Comparison of ENCODE assay signal across 17 mouse cellular contexts in genomic region chr5:122192347-122192746, GRCm38 (mm10). TPM values are rescaled to one million over a fixed set of nuclear protein-coding genes. Genes with fewer than 3 reads are reported as not detected.
A peak's percentile ranks its signal among the peaks of the same experiment; 100 is the strongest.
DNase-seq lines count a peak whose midpoint lies in the region; ATAC-seq and TF ChIP-seq lines count a peak whose summit lies in the region.
"Had no signal": no experiment of that assay in that cellular context is flagged by ENCODE, and none has a peak within 500 bp of the region (broad histone marks: within the 10 kb centered on the region; RNA-seq: fewer than 3 reads in every experiment).

No protein-coding gene starts in this region.

- TF ChIP-seq CTCF in liver, embryonic 14.5 days (IDR thresholded peaks at IDR 0.05; ENCODE audit: low read depth), result peak; percentile 27

- DNase-seq in CD4-positive, CD25-positive, alpha-beta regulatory T cell, adult 2 months (ENCODE audit: low read depth, low spot score), result peak; percentile 59
- DNase-seq in spleen, postnatal 36 days (ENCODE audit: low spot score in 2 of 2), result peak; percentile 55 to 58
- DNase-seq in spleen, postnatal 10 days (ENCODE audit: low spot score in 2 of 2), result no peak
- no peak for DNase-seq in liver, embryonic 14.5 days (ENCODE audit: low read depth in 3 of 3, low spot score in 3 of 3)
- peak; percentile 36 for DNase-seq in yolk sac, embryonic 10.5 days (ENCODE audit: low spot score)
- DNase-seq in urinary bladder, postnatal 14 days (ENCODE audit: low spot score), result no peak
- no peak for DNase-seq in adrenal gland, adult 8-10 months
- DNase-seq: cerebellum, postnatal 14 days; forebrain, postnatal 0 days; gastrocnemius, adult 2 months; heart, postnatal 10 days; liver, embryonic 13.5 days; lung, postnatal 14 days; thymus, adult 2 months had no signal

- H3K9me3 ChIP-seq in liver, embryonic 14.5 days (ENCODE audit: control insufficient read depth, low read length), result no peaks in the 10 kb centered on the region
- H3K9me3 ChIP-seq: liver, embryonic 13.5 days had no signal

- peaks cover 0 to 3% of the 10 kb centered on the region in 2 experiments; a peak in 1 of 4 replicates for H3K4me1 ChIP-seq in liver, embryonic 14.5 days (replicated peaks; ENCODE audit: control insufficient read depth in 2 of 2, insufficient read depth in 2 of 2, low read length in 1 of 2)

- no peak overlapping the region for H3K4me2 ChIP-seq in liver, embryonic 14.5 days (ENCODE audit: low read depth)
- H3K4me2 ChIP-seq: hindbrain, embryonic 14.5 days; liver, embryonic 13.5 days had no signal

- H3K9ac ChIP-seq in liver, embryonic 14.5 days (replicated peaks), result no peak overlapping the region
- H3K9ac ChIP-seq: forebrain, postnatal 0 days; hindbrain, embryonic 14.5 days; liver, embryonic 13.5 days had no signal

- no peaks in the 10 kb centered on the region for H3K36me3 ChIP-seq in liver, embryonic 14.5 days (replicated peaks; ENCODE audit: control insufficient read depth, insufficient read depth, low read depth)
- H3K36me3 ChIP-seq: liver, embryonic 13.5 days had no signal

- H3K27me3 ChIP-seq in liver, embryonic 14.5 days (ENCODE audit: control insufficient read depth, insufficient read depth, low read length), result no peaks in the 10 kb centered on the region
- H3K27me3 ChIP-seq: liver, embryonic 13.5 days had no signal

- ATAC-seq in CD4-positive, CD25-positive, alpha-beta regulatory T cell, adult 4 months, result no peak
- no peak for ATAC-seq in liver, embryonic 14.5 days (ENCODE audit: insufficient read depth)
- ATAC-seq: forebrain, postnatal 0 days had no signal

- H3K27ac ChIP-seq in liver, embryonic 14.5 days, result no peak overlapping the region
- H3K27ac ChIP-seq: gastrocnemius, adult 2 months; hindbrain, embryonic 14.5 days; liver, embryonic 13.5 days had no signal

- 30% methylated on average over 3 of the region's 4 CpGs for WGBS in liver, embryonic 14.5 days (ENCODE audit: insufficient replicate concordance)

- no peak overlapping the region for H3K4me3 ChIP-seq in liver, embryonic 14.5 days (ENCODE audit: insufficient read depth in 1 of 2, low read depth in 2 of 2, low read length in 2 of 2)
- H3K4me3 ChIP-seq: gastrocnemius, adult 2 months; liver, embryonic 13.5 days had no signal

- no peak for TF ChIP-seq EP300 in liver, embryonic 14.5 days (IDR thresholded peaks at IDR 0.05; ENCODE audit: low read depth)

RNA-seq across cellular contexts. Expression of gene Hvcn1, which starts 14.3 kb away (rescaled TPM):
- 100 to 1,000 TPM in 1 of 2 experiments, 10 to 100 TPM in 1; 51.8 to 108 TPM for polyA plus RNA-seq in CD4-positive, CD25-positive, alpha-beta regulatory T cell, adult 4 months (2017; shearing (Covaris generic))
- polyA plus RNA-seq in liver, embryonic 14.5 days (2012; rRNA removed), result 1.2 and 1.3 TPM in 2 replicates
- polyA plus RNA-seq in liver, embryonic 14.5 days (2014; fragmentation: Nextera tagmentation; extraction: Ambion mirVana), result 1.5 and 1.6 TPM in 2 replicates
- 1 to 10 TPM; 1.8 to 8.0 (median 4.2) TPM for total RNA-seq in adrenal gland, adult 8-10 months (2022)

RNA-seq across cellular contexts. Expression of gene Ppp1cc, which starts 34.3 kb away (rescaled TPM):
- 10 to 100 TPM; 34.6 to 82.0 TPM for polyA plus RNA-seq in CD4-positive, CD25-positive, alpha-beta regulatory T cell, adult 4 months (2017; shearing (Covaris generic))
- 84.5 and 119 TPM in 2 replicates for polyA plus RNA-seq in liver, embryonic 14.5 days (2012; rRNA removed)
- polyA plus RNA-seq in liver, embryonic 14.5 days (2014; fragmentation: Nextera tagmentation; extraction: Ambion mirVana), result 139 and 165 TPM in 2 replicates
- total RNA-seq in adrenal gland, adult 8-10 months (2022), result 100 to 1,000 TPM; 122 to 226 (median 188) TPM

RNA-seq across cellular contexts. Expression of gene Ccdc63, which starts 51.7 kb away (rescaled TPM):
- polyA plus RNA-seq in CD4-positive, CD25-positive, alpha-beta regulatory T cell, adult 4 months (2017; shearing (Covaris generic)), result under 1 TPM in 1 of 2 experiments, not detected in 1; 0.75 TPM
- 0.01 and 0.13 TPM in 2 replicates for polyA plus RNA-seq in liver, embryonic 14.5 days (2012; rRNA removed)
- polyA plus RNA-seq in liver, embryonic 14.5 days (2014; fragmentation: Nextera tagmentation; extraction: Ambion mirVana), result not detected in 2 replicates
- under 1 TPM in 1 of 4 experiments, not detected in 3; 0.22 TPM for total RNA-seq in adrenal gland, adult 8-10 months (2022)
- total RNA-seq: gastrocnemius, adult 2 months had no signal
- polyA plus RNA-seq: embryonic facial prominence, embryonic 11.5 days had no signal

Comparison
In these comparisons a context has a peak if more than half of its experiments do, and no peak if none do; other contexts are left out.
1. DNase-seq: peak in CD4-positive, CD25-positive, alpha-beta regulatory T cell, adult 2 months (single experiment), spleen, postnatal 36 days (2 of 2) and yolk sac, embryonic 10.5 days (single experiment); none in spleen, postnatal 10 days (0 of 2), liver, embryonic 14.5 days (0 of 3), urinary bladder, postnatal 14 days (single experiment) and adrenal gland, adult 8-10 months (single experiment).
2. RNA of gene Hvcn1, which starts 14.3 kb away (polyA plus RNA-seq): 51.8 to 108 TPM in CD4-positive, CD25-positive, alpha-beta regulatory T cell, adult 4 months; 1.2 to 1.6 TPM in liver, embryonic 14.5 days; every median in the first group is over 10 times any median in the second.